Mouse (Mus musculus): ENCODE data around the gene Tmem121b.

DNA sequence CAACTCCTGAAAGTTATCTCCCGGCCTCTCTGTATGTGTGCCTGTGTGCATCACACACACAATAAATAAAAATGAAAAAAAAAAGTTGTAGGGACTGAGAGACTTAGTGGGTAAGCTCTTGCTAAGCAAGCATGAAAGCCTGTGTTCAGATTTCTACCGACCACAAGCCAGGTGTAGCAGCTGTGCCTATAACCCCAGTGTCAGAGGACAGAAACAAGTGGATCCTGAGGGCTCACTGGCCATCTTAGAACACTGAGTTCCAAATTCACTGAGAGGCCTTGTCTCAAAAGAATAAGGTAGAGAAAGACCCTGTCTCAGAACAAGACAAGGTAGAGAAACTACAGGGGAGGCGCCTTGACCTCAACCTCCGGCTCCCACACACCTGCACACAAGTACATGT is 25.3 kb downstream of the Tmem121b start:
- TF ChIP-seq CTCF (IDR thresholded peaks at IDR 0.05; ENCODE audit: insufficient read depth, low read depth, low read length) (no peak), POLR2A (IDR thresholded peaks at IDR 0.05; ENCODE audit: insufficient read depth, low read depth, low read length) (no peak)
